Comparison of ENCODE assay signal across 8 mouse cellular contexts in the genomic region with DNA sequence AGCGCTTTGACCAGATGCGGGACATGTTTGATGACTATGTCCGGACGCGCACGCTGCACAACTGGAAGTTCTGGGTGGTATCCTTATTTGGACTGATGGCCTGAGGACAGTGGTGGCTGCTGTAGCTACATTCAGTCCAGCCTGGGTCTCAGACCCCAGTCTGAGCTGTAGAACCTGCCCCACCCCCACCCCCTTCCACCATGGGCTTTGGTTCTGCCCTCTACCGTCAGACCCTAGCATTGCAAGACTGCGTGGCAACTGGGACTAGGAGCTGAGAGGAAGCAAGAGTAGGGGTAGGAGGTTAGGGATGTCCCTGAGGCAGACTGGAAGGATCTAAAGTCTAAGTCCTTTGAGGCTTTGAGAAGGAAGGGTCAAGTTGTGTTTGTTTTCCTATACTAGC. TPM values are rescaled to one million over a fixed set of nuclear protein-coding genes. Genes with fewer than 3 reads are reported as not detected.
A peak's percentile ranks its signal among the peaks of the same experiment; 100 is the strongest.
DNase-seq lines count a peak whose midpoint lies in the region; ATAC-seq and TF ChIP-seq lines count a peak whose summit lies in the region.

No protein-coding gene starts in this region.

- no peak for TF ChIP-seq RAD21 in MEL (IDR thresholded peaks at IDR 0.05; ENCODE audit: low read depth, low read length)

- peak overlapping the region; percentile 55 for H3K4me2 ChIP-seq in hindbrain, postnatal 0 days (ENCODE audit: low read depth, low read length)
- peak overlapping the region; percentile 46 for H3K4me2 ChIP-seq in lung, embryonic 14.5 days
- H3K4me2 ChIP-seq in neural tube, embryonic 15.5 days = peak overlapping the region; percentile 55

- no peak for TF ChIP-seq EP300 in MEL (IDR thresholded peaks at IDR 0.05; ENCODE audit: low read depth in 1 of 2, low read length in 2 of 2)

- no peak overlapping the region for H3K9ac ChIP-seq in MEL (ENCODE audit: control insufficient read depth, low read depth, low read length, poor library complexity, severe bottlenecking)
- peak overlapping the region; percentile 33; the same call in 1 of the 2 replicates for H3K9ac ChIP-seq in hindbrain, postnatal 0 days (replicated peaks; ENCODE audit: low read length)
- H3K9ac ChIP-seq in lung, embryonic 14.5 days = no peak overlapping the region
- no peak overlapping the region for H3K9ac ChIP-seq in neural tube, embryonic 15.5 days (replicated peaks)

- no peaks in the 10 kb centered on the region for H3K9me3 ChIP-seq in MEL (replicated peaks; ENCODE audit: insufficient read depth, low read length)
- no peaks in the 10 kb centered on the region for H3K9me3 ChIP-seq in hindbrain, postnatal 0 days (ENCODE audit: low read length)
- no peaks in the 10 kb centered on the region for H3K9me3 ChIP-seq in lung, embryonic 14.5 days (ENCODE audit: low read depth, low read length)
- no peaks in the 10 kb centered on the region for H3K9me3 ChIP-seq in neural tube, embryonic 15.5 days (replicated peaks)

- peak; percentile 12 to 22 for DNase-seq in cerebellum, postnatal 36 days
- DNase-seq in cerebellum, adult 11 months = no peak
- DNase-seq in MEL (ENCODE audit: low read depth, low spot score) = peak; percentile 32
- peak; percentile 39 for DNase-seq in hindbrain, postnatal 0 days (ENCODE audit: low spot score)
- peak; percentile 61 for DNase-seq in lung, embryonic 14.5 days

- H3K79me2 ChIP-seq in MEL (ENCODE audit: control insufficient read depth, insufficient read depth, low read length, poor library complexity) = no peaks in the 10 kb centered on the region

- 2% methylated on average over 8 of the region's 8 CpGs for WGBS in hindbrain, postnatal 0 days
- WGBS in lung, embryonic 14.5 days = 5% methylated on average over 8 of the region's 8 CpGs
- 3% methylated on average over 8 of the region's 8 CpGs for WGBS in neural tube, embryonic 15.5 days

- peak; percentile 45 to 49 (median 45) for TF ChIP-seq CTCF in MEL (IDR thresholded peaks at IDR 0.05 in 2 of 3, conservative IDR thresholded peaks at IDR 0.05 in 1 of 3; ENCODE audit: control insufficient read depth in 1 of 3, insufficient read depth in 1 of 3, low read depth in 2 of 3, low read length in 3 of 3, poor library complexity in 1 of 3, severe bottlenecking in 1 of 3)
- peak; percentile 61 for TF ChIP-seq CTCF in hindbrain, postnatal 0 days (IDR thresholded peaks at IDR 0.05; ENCODE audit: low read depth)
- TF ChIP-seq CTCF in lung, embryonic 14.5 days (IDR thresholded peaks at IDR 0.05; ENCODE audit: low read depth) = peak; percentile 71

- H3K27ac ChIP-seq in MEL (ENCODE audit: control insufficient read depth, low read depth, low read length) = no peak overlapping the region
- no peak overlapping the region for H3K27ac ChIP-seq in hindbrain, postnatal 0 days
- H3K27ac ChIP-seq in lung, embryonic 14.5 days (ENCODE audit: low read depth) = no peak overlapping the region
- H3K27ac ChIP-seq in neural tube, embryonic 15.5 days (replicated peaks) = no peak overlapping the region

- ATAC-seq in erythroblast, adult 5-6 weeks (replicated peaks; ENCODE audit: low FRiP score, poor library complexity, severe bottlenecking) = 0 out of 2 replicates have a peak, but pooled peaks have one; percentile 16
- ATAC-seq in hindbrain, postnatal 0 days = no peak
- no peak for ATAC-seq in lung, embryonic 14.5 days (ENCODE audit: insufficient read depth)
- ATAC-seq in neural tube, embryonic 15.5 days (ENCODE audit: low FRiP score) = no peak
- ATAC-seq in activated CD4-positive, CD25-positive, alpha-beta regulatory T cell, adult 4 months = no peak

- peaks cover under 1 to 7% of the 10 kb centered on the region in 2 experiments; a peak in 3 of 4 replicates for H3K27me3 ChIP-seq in MEL (ENCODE audit: control insufficient read depth in 1 of 2, insufficient read depth in 2 of 2, low read length in 2 of 2)
- peaks cover 7% of the 10 kb centered on the region; the same call in 1 of the 2 replicates for H3K27me3 ChIP-seq in hindbrain, postnatal 0 days (ENCODE audit: insufficient read depth, low read length)
- H3K27me3 ChIP-seq in lung, embryonic 14.5 days (ENCODE audit: insufficient read depth, low read length) = peaks cover 24% of the 10 kb centered on the region
- peaks cover 45% of the 10 kb centered on the region for H3K27me3 ChIP-seq in neural tube, embryonic 15.5 days (replicated peaks)

- H3K4me3 ChIP-seq in MEL (ENCODE audit: control insufficient read depth in 1 of 2, insufficient read depth in 1 of 2, low read depth in 2 of 2, low read length in 2 of 2) = no peak overlapping the region
- H3K4me3 ChIP-seq in hindbrain, postnatal 0 days (ENCODE audit: low read length) = peak overlapping the region; percentile 25
- H3K4me3 ChIP-seq in lung, embryonic 14.5 days (ENCODE audit: low read depth, low read length) = peak overlapping the region; percentile 16; the same call in 1 of the 2 replicates
- H3K4me3 ChIP-seq in neural tube, embryonic 15.5 days (replicated peaks) = peak overlapping the region; percentile 30

- no peaks in the 10 kb centered on the region for H3K4me1 ChIP-seq in MEL (ENCODE audit: control insufficient read depth in 1 of 2, insufficient read depth in 2 of 2, low read length in 2 of 2)
- peaks cover 7% of the 10 kb centered on the region; the same call in 1 of the 2 replicates for H3K4me1 ChIP-seq in hindbrain, postnatal 0 days (ENCODE audit: insufficient read depth, low read length)
- H3K4me1 ChIP-seq in lung, embryonic 14.5 days (ENCODE audit: insufficient read depth) = no peaks in the 10 kb centered on the region
- peaks cover 7% of the 10 kb centered on the region for H3K4me1 ChIP-seq in neural tube, embryonic 15.5 days

- no peaks in the 10 kb centered on the region for H3K36me3 ChIP-seq in MEL (ENCODE audit: control insufficient read depth in 1 of 2, insufficient read depth in 2 of 2, low read length in 2 of 2)
- no peaks in the 10 kb centered on the region for H3K36me3 ChIP-seq in hindbrain, postnatal 0 days (ENCODE audit: insufficient read depth, low read length)
- H3K36me3 ChIP-seq in lung, embryonic 14.5 days (ENCODE audit: insufficient read depth) = no peaks in the 10 kb centered on the region
- H3K36me3 ChIP-seq in neural tube, embryonic 15.5 days = no peaks in the 10 kb centered on the region

- no peak for TF ChIP-seq POLR2A in MEL (IDR thresholded peaks at IDR 0.05; ENCODE audit: control insufficient read depth in 1 of 2, insufficient read depth in 1 of 2, low read depth in 1 of 2, low read length in 2 of 2, poor library complexity in 1 of 2)

RNA-seq across cellular contexts. Expression of a gene that starts 14.9 kb away (rescaled TPM):
- total RNA-seq in MEL (2012; rRNA removed) = 19.3 and 20.5 TPM in 2 replicates
- polyA plus RNA-seq in MEL (2012; ENCODE audit: insufficient read depth in 1 of 2, insufficient read length in 2 of 2, low read depth in 1 of 2, low replicate concordance in 2 of 2, missing spikeins in 1 of 2) = 10 to 100 TPM in 1 of 2 experiments, not detected in 1; 30.3 TPM
- total RNA-seq in erythroblast, adult 5-6 weeks (2015; ENCODE audit: low replicate concordance) = 1.5 and 3.6 TPM in 2 replicates
- 2.8 and 3.7 TPM in 2 replicates for total RNA-seq in erythroblast, adult 5-6 weeks (2017; ENCODE audit: low replicate concordance)
- 36.9 and 43.7 TPM in 2 replicates for total RNA-seq in hindbrain, postnatal 0 days (2014; rRNA removed)
- polyA plus RNA-seq in hindbrain, postnatal 0 days (2015; fragmentation: Nextera tagmentation; extraction: Ambion mirVana) = 10.7 and 12.3 TPM in 2 replicates
- 22.5 and 25.8 TPM in 2 replicates for polyA plus RNA-seq in lung, embryonic 14.5 days (2014; fragmentation: Nextera tagmentation; extraction: Ambion mirVana)
- 15.8 and 17.5 TPM in 2 replicates for polyA plus RNA-seq in neural tube, embryonic 15.5 days (2015; fragmentation: Nextera tagmentation; extraction: Ambion mirVana)
- 1 to 10 TPM; 5.2 to 5.4 TPM for polyA plus RNA-seq in activated CD4-positive, CD25-positive, alpha-beta regulatory T cell, adult 4 months (2017; shearing (Covaris generic))

RNA-seq across cellular contexts. Expression of a gene that starts 33.5 kb away (rescaled TPM):
- 44.6 and 45.1 TPM in 2 replicates for total RNA-seq in MEL (2012; rRNA removed)
- 10 to 100 TPM in 1 of 2 experiments, not detected in 1; 76.0 TPM for polyA plus RNA-seq in MEL (2012; ENCODE audit: insufficient read depth in 1 of 2, insufficient read length in 2 of 2, low read depth in 1 of 2, low replicate concordance in 2 of 2, missing spikeins in 1 of 2)
- total RNA-seq in erythroblast, adult 5-6 weeks (2015; ENCODE audit: low replicate concordance) = 6.0 and 10.0 TPM in 2 replicates
- total RNA-seq in erythroblast, adult 5-6 weeks (2017; ENCODE audit: low replicate concordance) = 12.9 and 19.2 TPM in 2 replicates
- total RNA-seq in hindbrain, postnatal 0 days (2014; rRNA removed) = 13.7 and 18.5 TPM in 2 replicates
- polyA plus RNA-seq in hindbrain, postnatal 0 days (2015; fragmentation: Nextera tagmentation; extraction: Ambion mirVana) = 32.5 and 36.4 TPM in 2 replicates
- polyA plus RNA-seq in lung, embryonic 14.5 days (2014; fragmentation: Nextera tagmentation; extraction: Ambion mirVana) = 50.2 and 52.0 TPM in 2 replicates
- polyA plus RNA-seq in neural tube, embryonic 15.5 days (2015; fragmentation: Nextera tagmentation; extraction: Ambion mirVana) = 44.6 and 46.4 TPM in 2 replicates
- 10 to 100 TPM; 41.8 to 53.6 TPM for polyA plus RNA-seq in activated CD4-positive, CD25-positive, alpha-beta regulatory T cell, adult 4 months (2017; shearing (Covaris generic))

RNA-seq across cellular contexts. Expression of a gene that starts 44.8 kb away (rescaled TPM):
- not detected in 2 replicates for total RNA-seq in MEL (2012; rRNA removed)
- polyA plus RNA-seq in MEL (2012; ENCODE audit: insufficient read depth in 1 of 2, insufficient read length in 2 of 2, low read depth in 1 of 2, low replicate concordance in 2 of 2, missing spikeins in 1 of 2) = not detected
- total RNA-seq in erythroblast, adult 5-6 weeks (2015; ENCODE audit: low replicate concordance) = not detected in 2 replicates
- total RNA-seq in erythroblast, adult 5-6 weeks (2017; ENCODE audit: low replicate concordance) = 0.51 TPM in 1 of 2 replicates, not detected in the other
- total RNA-seq in hindbrain, postnatal 0 days (2014; rRNA removed) = 0.58 and 2.3 TPM in 2 replicates
- 0.86 and 1.4 TPM in 2 replicates for polyA plus RNA-seq in hindbrain, postnatal 0 days (2015; fragmentation: Nextera tagmentation; extraction: Ambion mirVana)
- 2.1 and 2.5 TPM in 2 replicates for polyA plus RNA-seq in lung, embryonic 14.5 days (2014; fragmentation: Nextera tagmentation; extraction: Ambion mirVana)
- polyA plus RNA-seq in neural tube, embryonic 15.5 days (2015; fragmentation: Nextera tagmentation; extraction: Ambion mirVana) = 0.79 and 0.84 TPM in 2 replicates
- not detected for polyA plus RNA-seq in activated CD4-positive, CD25-positive, alpha-beta regulatory T cell, adult 4 months (2017; shearing (Covaris generic))

RNA-seq across cellular contexts. Expression of a gene that starts 52.5 kb away (rescaled TPM):
- 69.1 and 72.9 TPM in 2 replicates for total RNA-seq in MEL (2012; rRNA removed)
- 10 to 100 TPM; 44.5 to 81.5 TPM for polyA plus RNA-seq in MEL (2012; ENCODE audit: insufficient read depth in 1 of 2, insufficient read length in 2 of 2, low read depth in 1 of 2, low replicate concordance in 2 of 2, missing spikeins in 1 of 2)
- total RNA-seq in erythroblast, adult 5-6 weeks (2015; ENCODE audit: low replicate concordance) = 33.4 and 39.8 TPM in 2 replicates
- 91.2 and 108 TPM in 2 replicates for total RNA-seq in erythroblast, adult 5-6 weeks (2017; ENCODE audit: low replicate concordance)
- total RNA-seq in hindbrain, postnatal 0 days (2014; rRNA removed) = 35.5 and 42.9 TPM in 2 replicates
- 15.8 and 16.7 TPM in 2 replicates for polyA plus RNA-seq in hindbrain, postnatal 0 days (2015; fragmentation: Nextera tagmentation; extraction: Ambion mirVana)
- polyA plus RNA-seq in lung, embryonic 14.5 days (2014; fragmentation: Nextera tagmentation; extraction: Ambion mirVana) = 68.9 and 70.9 TPM in 2 replicates
- 23.6 and 27.1 TPM in 2 replicates for polyA plus RNA-seq in neural tube, embryonic 15.5 days (2015; fragmentation: Nextera tagmentation; extraction: Ambion mirVana)
- 10 to 100 TPM; 20.8 to 23.9 TPM for polyA plus RNA-seq in activated CD4-positive, CD25-positive, alpha-beta regulatory T cell, adult 4 months (2017; shearing (Covaris generic))

RNA-seq across cellular contexts. Expression of a gene that starts 56.5 kb away (rescaled TPM):
- 0.23 and 0.31 TPM in 2 replicates for total RNA-seq in MEL (2012; rRNA removed)
- polyA plus RNA-seq in MEL (2012; ENCODE audit: insufficient read depth in 1 of 2, insufficient read length in 2 of 2, low read depth in 1 of 2, low replicate concordance in 2 of 2, missing spikeins in 1 of 2) = 1 to 10 TPM in 1 of 2 experiments, not detected in 1; 1.2 TPM
- total RNA-seq in erythroblast, adult 5-6 weeks (2015; ENCODE audit: low replicate concordance) = not detected in 2 replicates
- total RNA-seq in erythroblast, adult 5-6 weeks (2017; ENCODE audit: low replicate concordance) = not detected in 2 replicates
- 97.1 and 100 TPM in 2 replicates for total RNA-seq in hindbrain, postnatal 0 days (2014; rRNA removed)
- 28.6 and 30.0 TPM in 2 replicates for polyA plus RNA-seq in hindbrain, postnatal 0 days (2015; fragmentation: Nextera tagmentation; extraction: Ambion mirVana)
- polyA plus RNA-seq in lung, embryonic 14.5 days (2014; fragmentation: Nextera tagmentation; extraction: Ambion mirVana) = 5.6 and 7.1 TPM in 2 replicates
- 30.3 and 34.0 TPM in 2 replicates for polyA plus RNA-seq in neural tube, embryonic 15.5 days (2015; fragmentation: Nextera tagmentation; extraction: Ambion mirVana)
- not detected for polyA plus RNA-seq in activated CD4-positive, CD25-positive, alpha-beta regulatory T cell, adult 4 months (2017; shearing (Covaris generic))

Comparison
In these comparisons a context has a peak if more than half of its experiments do, and no peak if none do; other contexts are left out.
1. H3K4me3 ChIP-seq: peak in hindbrain, postnatal 0 days (single experiment), lung, embryonic 14.5 days (single experiment) and neural tube, embryonic 15.5 days (single experiment); none in MEL (0 of 2).
2. Peak in every context shown above with its lines, with median percentiles within 50 percentile points of each other: CTCF ChIP-seq and H3K4me2 ChIP-seq.